Mouse (Mus musculus) splenic B cell, adult 2 months (primary cell): ENCODE measurements around the gene Acap2.

Experiments used
- DNase-seq: peaks from one replicate; pipeline ENCODE4 v3.0.0-alpha.2; 2011; ENCODE audit warnings: low read depth, low spot score
- H3K27me3 ChIP-seq: 2 replicates; pipeline ENCODE4 v1.6.1; 2012; ENCODE audit warnings: mild to moderate bottlenecking, low read length, moderate library complexity, mixed read lengths; ENCODE audit not compliant: control insufficient read depth, poor library complexity, insufficient read depth, severe bottlenecking
- H3K36me3 ChIP-seq: 2 replicates; pipeline ENCODE4 v1.6.1; 2012; ENCODE audit warnings: mild to moderate bottlenecking, low read length, moderate library complexity, mixed read lengths; ENCODE audit not compliant: control insufficient read depth, poor library complexity, insufficient read depth, severe bottlenecking

The Acap2 gene

DNA sequence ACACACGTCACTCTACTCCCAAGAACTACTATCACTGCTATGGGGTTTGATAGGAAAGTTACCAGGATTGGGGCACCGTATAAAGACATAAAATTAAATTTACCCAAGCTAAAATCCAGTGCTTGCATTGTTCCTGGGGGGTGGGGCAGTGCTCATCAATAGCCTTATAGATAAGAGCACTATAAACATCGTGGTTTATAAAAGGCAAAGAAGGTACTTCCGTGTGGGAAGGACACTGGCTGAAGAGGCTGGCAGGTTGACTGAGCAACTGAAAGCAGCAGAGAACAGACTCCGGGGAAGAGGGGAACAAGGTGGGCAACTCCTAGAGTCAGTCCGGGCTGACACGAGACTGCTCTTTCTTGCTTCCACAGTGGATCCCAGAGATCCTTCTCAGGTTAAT lies 33.1 kb downstream of the Acap2 start:
- no peaks in the 10 kb centered on the region for H3K27me3 ChIP-seq
- no peak for DNase-seq
- no peaks in the 10 kb centered on the region for H3K36me3 ChIP-seq

DNA sequence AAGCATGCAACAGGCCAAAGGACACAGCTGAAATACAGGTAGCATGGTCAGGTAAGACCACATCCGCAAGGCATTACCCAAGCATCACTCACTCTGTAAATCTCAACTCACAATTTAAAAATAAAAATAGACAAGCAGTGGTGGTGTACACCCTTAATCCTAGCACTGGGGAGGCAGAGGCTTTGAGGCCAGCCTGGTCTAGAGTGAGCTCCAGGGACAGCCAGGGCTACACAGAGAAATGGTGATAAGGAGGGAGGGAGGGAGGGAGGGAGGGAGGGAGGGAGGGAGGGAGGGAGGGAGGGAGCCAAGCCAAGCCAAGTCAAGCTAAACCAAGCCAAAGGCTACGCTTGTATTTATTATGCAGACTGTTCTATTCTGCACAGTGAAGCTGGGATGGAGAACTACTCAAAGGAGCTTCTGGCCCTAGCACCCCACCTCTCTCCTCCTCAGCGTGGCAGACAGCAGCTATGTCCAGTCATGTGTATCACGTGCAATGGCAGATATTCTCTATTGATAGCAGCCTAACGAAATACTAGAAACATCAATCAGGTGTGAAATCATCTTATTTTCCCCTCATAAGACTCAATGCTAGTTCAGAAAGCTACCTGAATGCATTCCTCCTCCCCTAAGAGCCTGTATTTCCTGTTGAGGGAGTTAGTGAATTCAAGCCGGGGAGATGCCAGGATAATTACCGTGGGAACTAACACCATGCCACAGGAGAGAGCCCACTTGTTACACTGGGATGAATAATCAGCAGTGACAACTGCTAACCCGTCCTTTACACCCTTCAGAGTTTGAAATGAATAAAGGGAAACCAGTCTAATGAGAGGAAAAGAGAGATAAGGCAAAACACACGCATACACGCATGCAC lies 33.8 kb downstream of the Acap2 start:
- Histone ChIP-seq H3K27me3 (no peaks in the 10 kb centered on the region), H3K36me3 (no peaks in the 10 kb centered on the region)
- no peak for DNase-seq

DNA sequence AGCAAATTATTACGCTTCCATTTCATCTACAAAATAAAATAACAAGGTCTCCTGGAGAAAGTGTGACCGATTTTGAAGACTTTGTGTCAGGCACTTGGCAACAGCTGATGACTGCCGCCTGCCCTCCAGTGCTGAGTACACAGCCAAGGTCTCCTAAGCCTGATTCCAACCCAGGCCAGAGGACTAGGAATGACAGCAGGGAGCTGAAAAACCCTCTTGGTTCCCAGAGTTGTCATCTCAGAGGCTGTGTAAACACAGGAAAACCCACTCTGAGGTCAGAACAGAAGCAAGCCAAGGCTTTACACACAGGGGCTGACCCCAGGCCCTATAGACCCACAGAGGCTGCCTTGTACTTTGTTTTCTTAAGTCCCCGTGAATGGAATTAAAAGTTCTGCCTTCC lies 35.1 kb downstream of the Acap2 start:
- no peak for DNase-seq
- no peaks in the 10 kb centered on the region for H3K36me3 ChIP-seq
- no peaks in the 10 kb centered on the region for H3K27me3 ChIP-seq

DNA sequence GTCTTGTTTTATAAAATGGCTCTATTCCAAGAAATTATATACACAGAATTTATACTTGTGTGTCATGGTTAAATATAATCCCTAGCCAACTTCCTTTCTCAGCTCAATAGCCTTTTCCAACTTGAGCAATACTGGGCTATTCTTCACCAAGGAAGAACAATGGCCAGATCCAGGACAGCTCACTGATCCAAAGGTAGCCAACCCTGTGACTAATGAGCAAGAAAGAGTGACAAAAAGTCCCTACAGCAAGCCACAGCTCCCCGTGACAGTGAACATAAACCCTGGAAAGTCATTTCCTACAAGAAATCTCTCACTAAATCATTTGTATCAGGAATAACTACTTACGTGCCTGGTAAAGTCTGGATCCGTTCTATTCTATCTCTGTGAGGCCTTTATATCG lies 35.6 kb downstream of the Acap2 start:
- Histone ChIP-seq H3K27me3 (no peaks in the 10 kb centered on the region), H3K36me3 (no peaks in the 10 kb centered on the region)
- no peak for DNase-seq

DNA sequence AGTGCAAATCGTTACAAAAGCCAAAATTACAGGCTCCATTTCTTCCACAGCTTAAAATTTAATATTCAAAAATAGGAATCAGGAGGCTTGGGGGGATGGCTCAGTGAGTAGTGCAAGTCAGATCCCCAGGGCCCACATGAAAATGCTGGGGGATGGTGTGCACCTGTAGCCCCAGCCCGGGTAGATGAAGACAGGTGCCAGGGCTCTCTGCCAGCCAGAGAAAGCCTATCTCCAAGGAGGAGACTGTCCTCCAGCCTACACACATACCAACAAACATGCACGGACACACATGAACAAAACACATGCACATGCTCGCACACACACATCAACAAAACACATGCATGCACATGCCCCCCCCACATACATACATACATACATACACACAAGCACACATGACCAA lies 36.9 kb downstream of the Acap2 start:
- H3K36me3 ChIP-seq: no peaks in the 10 kb centered on the region
- H3K27me3 ChIP-seq: no peaks in the 10 kb centered on the region

DNA sequence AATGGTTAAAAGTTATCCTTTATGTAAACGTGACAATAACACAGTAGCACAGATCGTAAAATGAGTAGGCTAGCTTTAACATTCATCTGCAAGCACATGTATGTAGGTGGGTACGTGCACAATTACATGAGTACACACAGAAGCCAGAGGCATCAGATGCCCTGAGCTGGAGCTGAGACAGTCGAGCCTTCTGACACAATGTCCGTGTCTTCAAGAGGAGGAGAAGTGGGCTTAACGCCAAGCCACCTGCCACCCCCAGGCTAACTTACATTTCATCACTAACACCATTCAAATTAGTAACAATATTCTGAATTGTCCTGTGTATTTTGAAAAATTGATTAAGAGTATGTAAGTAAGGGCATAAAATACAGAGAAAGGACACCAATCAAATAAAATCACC lies 40.6 kb downstream of the Acap2 start:
- H3K36me3 ChIP-seq: peaks cover 1% of the 10 kb centered on the region; the same call in 1 of the 2 replicates
- DNase-seq: no peak

More for the DNA sequence above, 36.9 kb downstream of the Acap2 start:
- DNase-seq: no peak

DNA sequence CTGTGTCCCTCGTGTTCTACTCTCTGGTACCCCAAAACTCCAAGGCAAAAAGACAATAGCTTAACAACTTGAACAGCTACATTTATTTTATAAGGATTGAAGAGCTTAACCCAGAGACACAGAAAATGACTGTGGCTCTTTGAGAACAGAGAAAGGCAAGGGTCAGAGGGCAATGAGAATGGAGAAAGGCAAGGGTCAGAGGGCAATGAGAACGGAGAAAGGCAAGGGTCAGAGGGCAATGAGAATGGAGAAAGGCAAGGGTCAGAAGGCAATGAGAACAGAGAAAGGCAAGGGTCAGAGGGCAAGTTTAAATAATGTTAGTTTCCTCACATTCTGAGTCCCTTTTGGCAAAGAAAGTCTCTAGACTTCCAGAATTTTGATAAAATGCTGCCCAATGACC lies 41.6 kb downstream of the Acap2 start:
- DNase-seq: no peak
- no peaks in the 10 kb centered on the region for H3K27me3 ChIP-seq
- peaks cover 1% of the 10 kb centered on the region; the same call in 1 of the 2 replicates for H3K36me3 ChIP-seq

More for the DNA sequence above, 40.6 kb downstream of the Acap2 start:
- H3K27me3 ChIP-seq: no peaks in the 10 kb centered on the region

DNA sequence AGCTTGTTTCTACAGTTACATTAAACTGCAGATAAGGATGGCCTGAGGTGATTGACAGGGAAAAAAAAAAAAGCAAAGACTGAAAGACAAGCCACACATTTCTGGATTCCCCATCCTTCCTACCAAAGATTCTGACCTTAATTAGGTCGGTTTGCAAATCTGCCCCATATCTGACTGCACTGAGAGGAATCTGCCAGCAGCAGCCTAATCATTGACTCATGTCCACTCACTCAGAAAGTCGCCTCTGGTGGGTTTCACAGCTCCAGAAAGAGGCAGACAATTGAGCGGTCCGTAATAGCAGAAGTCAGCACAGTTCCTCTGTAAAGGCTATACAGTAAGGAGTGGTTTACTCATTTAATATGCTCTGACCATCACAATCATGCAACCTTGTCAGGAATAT lies 51.2 kb downstream of the Acap2 start:
- H3K27me3 ChIP-seq: no peaks in the 10 kb centered on the region
- DNase-seq: no peak
- H3K36me3 ChIP-seq: peaks cover 4% of the 10 kb centered on the region

DNA sequence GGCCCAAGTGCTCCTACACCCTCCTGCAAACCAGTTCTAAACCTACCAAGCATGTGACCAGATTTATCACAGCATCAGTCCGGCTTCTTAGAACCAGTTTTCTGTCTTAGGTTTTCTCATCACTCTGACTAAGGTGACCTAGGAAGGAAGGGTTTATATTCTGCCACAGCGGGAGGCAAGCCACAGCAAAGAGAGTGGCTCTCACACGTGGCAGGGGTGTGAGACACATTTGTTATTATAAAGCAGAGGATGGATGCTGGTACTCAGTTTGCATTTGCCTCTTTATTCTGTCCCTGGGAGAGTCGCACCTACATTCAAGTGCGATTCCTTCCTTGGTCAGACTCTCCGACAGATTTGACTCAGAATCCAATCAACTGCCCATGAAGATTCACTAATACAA lies 52.2 kb downstream of the Acap2 start:
- DNase-seq: no peak
- peaks cover 4% of the 10 kb centered on the region for H3K36me3 ChIP-seq
- H3K27me3 ChIP-seq: no peaks in the 10 kb centered on the region

DNA sequence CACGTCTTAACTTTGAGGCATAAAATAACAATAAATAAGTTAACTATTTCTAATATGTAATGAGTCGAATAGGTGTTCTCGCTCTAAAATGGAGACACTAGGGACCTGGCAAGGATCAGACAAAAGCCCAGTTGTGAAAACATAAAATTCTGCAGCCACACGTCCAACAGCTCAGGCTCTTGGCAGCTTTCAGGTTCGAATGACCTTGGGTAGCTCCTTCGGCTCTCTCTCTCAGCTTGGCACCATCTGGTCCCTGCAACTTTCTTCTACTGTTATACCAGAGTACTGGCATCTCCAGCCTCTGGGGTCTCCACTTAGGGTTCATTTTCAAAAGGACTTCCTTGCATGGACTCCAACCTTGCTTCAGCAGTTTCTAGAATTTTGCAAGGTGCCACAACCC lies 53.3 kb downstream of the Acap2 start:
- Histone ChIP-seq H3K27me3 (no peaks in the 10 kb centered on the region), H3K36me3 (peaks cover 2% of the 10 kb centered on the region)
- DNase-seq: no peak

DNA sequence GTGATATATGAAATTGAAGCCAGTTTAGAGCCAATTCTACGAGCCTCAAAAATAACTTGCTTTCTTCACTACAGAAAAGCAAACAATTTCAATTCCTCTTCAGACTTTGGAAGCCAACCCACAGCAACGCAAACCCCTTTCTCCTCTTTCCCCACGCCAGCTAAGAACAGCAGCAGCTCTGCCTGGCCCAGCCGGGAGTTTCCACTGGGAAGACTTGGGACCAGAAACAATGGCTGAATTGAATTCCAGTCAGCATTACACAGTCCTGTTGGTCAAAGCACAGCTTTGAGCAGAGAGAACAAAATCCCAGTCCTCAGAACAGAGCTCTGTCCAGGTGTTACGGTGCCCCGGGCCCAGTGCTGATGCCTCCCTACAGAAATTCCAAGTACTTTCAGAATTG lies 59.1 kb downstream of the Acap2 start:
- DNase-seq: no peak
- peaks cover 8% of the 10 kb centered on the region; the same call in 1 of the 2 replicates for H3K36me3 ChIP-seq
- no peaks in the 10 kb centered on the region for H3K27me3 ChIP-seq

DNA sequence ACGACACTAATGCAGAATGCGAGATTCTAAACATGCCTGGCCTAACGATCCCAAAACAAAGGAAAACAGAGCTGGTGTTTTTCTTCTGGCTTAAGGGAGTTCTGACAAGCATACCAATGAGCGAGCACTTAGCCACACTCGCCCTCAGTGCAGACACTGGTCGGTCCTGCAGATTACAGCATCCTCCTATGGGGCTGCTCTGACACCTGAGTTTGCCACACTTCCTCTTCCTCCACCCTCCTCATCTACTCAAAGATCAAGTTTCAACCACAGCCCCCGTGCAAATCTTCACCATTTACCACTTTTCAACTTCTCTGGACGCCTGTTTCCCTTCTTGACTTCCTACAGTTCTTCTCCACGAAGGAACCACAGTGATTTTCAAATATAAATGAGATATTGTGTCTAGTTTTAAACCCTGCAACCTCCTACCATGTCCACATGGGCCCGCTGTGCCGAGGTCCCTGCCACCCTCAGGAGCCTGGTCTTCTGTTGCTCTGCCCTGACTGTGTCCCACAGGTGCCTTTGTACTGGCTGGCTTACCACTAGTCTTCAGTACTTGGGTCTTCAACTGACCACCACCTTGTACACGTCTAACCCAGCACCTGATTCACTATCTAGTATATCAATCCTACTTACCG lies 64.3 kb downstream of the Acap2 start:
- Histone ChIP-seq H3K27me3 (no peaks in the 10 kb centered on the region), H3K36me3 (peaks cover 12% of the 10 kb centered on the region)
- peak; percentile 18 for DNase-seq

DNA sequence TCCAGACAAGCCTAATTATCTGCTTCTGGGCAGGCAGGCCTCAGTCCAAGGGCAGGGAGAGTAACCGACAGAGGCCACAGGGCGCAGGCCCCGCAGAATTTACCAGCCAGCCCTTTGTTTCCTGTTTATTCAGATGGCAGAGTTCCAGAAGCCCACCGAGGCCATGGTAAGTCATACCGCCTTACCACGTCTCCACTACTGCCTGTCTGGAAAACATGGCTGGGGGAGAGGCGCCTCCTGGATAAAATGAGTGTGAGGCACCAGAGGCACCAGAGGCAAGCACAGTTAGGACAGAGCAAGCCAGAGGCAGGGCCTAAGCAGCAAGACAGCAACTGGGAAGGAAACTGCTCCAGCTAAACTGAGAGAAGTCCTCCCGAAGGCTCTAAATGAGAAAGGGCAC lies 65.5 kb downstream of the Acap2 start:
- H3K36me3 ChIP-seq: peaks cover 12% of the 10 kb centered on the region
- H3K27me3 ChIP-seq: no peaks in the 10 kb centered on the region
- no peak for DNase-seq

DNA sequence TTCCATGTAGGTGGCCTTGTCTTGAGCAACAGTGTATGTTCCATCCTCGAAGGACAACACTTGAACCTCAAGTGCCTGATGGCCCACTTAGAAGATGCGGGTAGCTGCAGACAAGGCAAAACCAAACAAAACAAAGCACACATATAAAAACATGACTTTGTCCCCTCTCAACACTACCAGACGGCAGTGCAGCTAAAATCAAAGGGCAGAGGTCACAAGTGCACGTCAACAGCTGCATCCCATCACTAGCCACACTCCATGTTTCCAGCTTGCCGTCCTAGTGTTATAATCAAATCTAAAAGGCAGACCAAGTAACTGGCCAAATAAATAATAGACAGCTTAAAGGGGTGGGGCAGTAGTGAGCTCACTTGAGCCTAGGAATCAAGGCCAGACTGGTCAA lies 69.5 kb downstream of the Acap2 start:
- H3K36me3 ChIP-seq: peaks cover 6% of the 10 kb centered on the region
- no peaks in the 10 kb centered on the region for H3K27me3 ChIP-seq
- DNase-seq: no peak

DNA sequence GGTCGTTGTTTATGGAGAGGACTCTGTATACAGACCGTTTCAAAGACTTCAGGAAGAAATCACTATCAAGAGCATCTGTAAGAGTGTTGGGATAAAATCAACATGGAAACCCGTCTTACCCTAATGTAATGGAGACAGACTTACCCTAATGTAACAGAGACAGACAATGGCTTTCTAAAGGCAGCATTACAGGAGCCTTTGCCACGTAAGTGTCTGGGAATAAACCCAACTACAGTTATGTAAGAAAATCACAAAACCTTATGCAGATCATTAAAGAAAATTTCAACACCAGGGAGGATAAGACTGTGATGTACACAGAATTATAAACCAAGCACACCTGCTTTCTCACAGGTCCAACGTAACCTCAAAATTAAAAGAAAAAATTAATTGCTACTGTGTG lies 72.9 kb downstream of the Acap2 start:
- DNase-seq: no peak
- peaks cover 2% of the 10 kb centered on the region for H3K36me3 ChIP-seq
- no peaks in the 10 kb centered on the region for H3K27me3 ChIP-seq
